Mouse (Mus musculus) mouse trophoblast stem cell (cell line): ENCODE measurements around the gene Apobec2.

Experiments used
- in situ Hi-C, 2 experiments: fragments of 300-500 bp; cut with MseI, MboI; formaldehyde crosslinking; loops; 2 replicates in 1 of 2; 3 replicates in 1 of 2; pipeline ENCODE4 v1.15.1; 2025

The Apobec2 gene

GRCm38 (mm10) chr17:48409380-48410298 lies 23.1 kb downstream of the Apobec2 start, which contains the start of the genes Nfya and Oard1:
Gene Nfya (minus strand): TSS chr17:48409906.
Gene Oard1 (plus strand): TSS chr17:48410014.
- in situ Hi-C loops, result no loop called here

GRCm38 (mm10) chr17:48408526-48409291 lies 24.0 kb downstream of the Apobec2 start:
- in situ Hi-C loops, result no loop called here

- in situ Hi-C loops, result no loop called here
Observed at GRCm38 (mm10) chr17:48407910-48408525, 24.7 kb downstream of the Apobec2 start.

GRCm38 (mm10) chr17:48407154-48407553 lies 25.6 kb downstream of the Apobec2 start:
- in situ Hi-C loops, result no loop called here

- in situ Hi-C loops, result no loop called here
Observed at GRCm38 (mm10) chr17:48404706-48405105, 28.0 kb downstream of the Apobec2 start.

- in situ Hi-C loops, result no loop called here
Observed at GRCm38 (mm10) chr17:48403848-48404247, 28.9 kb downstream of the Apobec2 start.

GRCm38 (mm10) chr17:48402751-48403150 lies 30.0 kb downstream of the Apobec2 start:
- in situ Hi-C loops, result no loop called here

- in situ Hi-C loops, result no loop called here
Observed at GRCm38 (mm10) chr17:48401710-48402109, 31.0 kb downstream of the Apobec2 start.

GRCm38 (mm10) chr17:48392616-48393015 lies 40.1 kb downstream of the Apobec2 start:
- in situ Hi-C loops, result no loop called here

- in situ Hi-C loops, result no loop called here
Observed at GRCm38 (mm10) chr17:48391446-48391845, 41.3 kb downstream of the Apobec2 start.

GRCm38 (mm10) chr17:48389442-48389841 lies 43.3 kb downstream of the Apobec2 start:
- in situ Hi-C loops, result no loop called here

GRCm38 (mm10) chr17:48388666-48389065 lies 44.1 kb downstream of the Apobec2 start:
- in situ Hi-C loops, result no loop called here

- in situ Hi-C loops, result no loop called here
Observed at GRCm38 (mm10) chr17:48385786-48386461, 46.8 kb downstream of the Apobec2 start.

- in situ Hi-C loops, result no loop called here
Observed at GRCm38 (mm10) chr17:48379050-48379449, 53.7 kb downstream of the Apobec2 start.

GRCm38 (mm10) chr17:48376102-48376501 lies 56.6 kb downstream of the Apobec2 start:
- in situ Hi-C loops, result no loop called here

- in situ Hi-C loops, result no loop called here
Observed at GRCm38 (mm10) chr17:48372987-48373386, 59.7 kb downstream of the Apobec2 start.

- in situ Hi-C loops, result no loop called here
Observed at GRCm38 (mm10) chr17:48371621-48372020, 61.1 kb downstream of the Apobec2 start.
